8 mouse cellular contexts compared by ENCODE assay signal in the genomic region with DNA sequence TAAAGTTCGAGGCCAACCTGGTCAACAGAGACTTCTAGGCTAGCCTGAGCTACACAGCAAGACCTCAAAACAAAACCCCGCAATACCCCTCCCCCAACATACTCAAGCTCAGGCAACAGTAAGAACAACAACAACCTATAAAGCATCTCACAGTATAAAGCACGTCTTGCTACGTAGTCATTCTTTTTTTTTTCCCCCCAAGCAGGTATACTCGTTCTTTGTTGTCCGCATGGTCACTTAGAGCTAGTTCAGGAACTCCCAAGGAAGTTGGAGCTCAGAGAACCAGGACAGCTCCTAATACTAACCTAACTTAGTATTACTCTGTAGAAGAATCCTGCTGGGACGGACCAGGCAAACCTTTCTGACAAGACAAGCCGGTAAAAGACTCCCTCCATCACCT. TPM values are rescaled to one million over a fixed set of nuclear protein-coding genes. Genes with fewer than 3 reads are reported as not detected.
A peak's percentile ranks its signal among the peaks of the same experiment; 100 is the strongest.
DNase-seq lines count a peak whose midpoint lies in the region; ATAC-seq and TF ChIP-seq lines count a peak whose summit lies in the region.

No protein-coding gene starts in this region.

- H3K27ac ChIP-seq in forebrain, embryonic 12.5 days: no peak overlapping the region
- peak overlapping the region; percentile 96 for H3K27ac ChIP-seq in liver, embryonic 15.5 days (replicated peaks)

- H3K9me3 ChIP-seq in G1E (replicated peaks): no peaks in the 10 kb centered on the region
- H3K9me3 ChIP-seq in forebrain, embryonic 12.5 days: no peaks in the 10 kb centered on the region
- H3K9me3 ChIP-seq in liver, embryonic 15.5 days (replicated peaks): no peaks in the 10 kb centered on the region

- no peaks in the 10 kb centered on the region for H3K27me3 ChIP-seq in G1E (ENCODE audit: insufficient read depth, low read length)
- no peaks in the 10 kb centered on the region for H3K27me3 ChIP-seq in forebrain, embryonic 12.5 days
- no peaks in the 10 kb centered on the region for H3K27me3 ChIP-seq in liver, embryonic 15.5 days

- no peak for ATAC-seq in G1E (ENCODE audit: extremely low read depth, insufficient number of reproducible peaks, low FRiP score, poor library complexity, severe bottlenecking)
- no peak for ATAC-seq in forebrain, embryonic 12.5 days (ENCODE audit: low FRiP score)
- no peak for ATAC-seq in liver, embryonic 15.5 days (ENCODE audit: insufficient read depth)

- DNase-seq in kidney, adult 9 months: peak; percentile 18
- DNase-seq in kidney, postnatal 14 days: no peak
- no peak for DNase-seq in G1E (ENCODE audit: low spot score)
- no peak for DNase-seq in urinary bladder, postnatal 10 days (ENCODE audit: low spot score)
- DNase-seq in gastrocnemius, postnatal 14 days: no peak
- no peak for DNase-seq in gastrocnemius, postnatal 4 days (ENCODE audit: low spot score in 2 of 2)

- WGBS in forebrain, embryonic 12.5 days: 15% methylated on average over 8 of the region's 8 CpGs
- 7% methylated on average over 8 of the region's 8 CpGs for WGBS in liver, embryonic 15.5 days (ENCODE audit: insufficient replicate concordance)

- peak overlapping the region; percentile 96 for H3K4me3 ChIP-seq in G1E (ENCODE audit: low read depth, low read length)
- H3K4me3 ChIP-seq in forebrain, embryonic 12.5 days (replicated peaks): peak overlapping the region; percentile 90
- peak overlapping the region; percentile 98 for H3K4me3 ChIP-seq in liver, embryonic 15.5 days (replicated peaks)

- intact Hi-C loops in gastrocnemius, postnatal 14 days (cut with DNase I; ENCODE audit: low total_unique reads): no loop called here

- peaks cover 22% of the 10 kb centered on the region for H3K36me3 ChIP-seq in G1E (replicated peaks)
- 0 out of 2 replicates have a peak, but pooled peaks cover 3% of the 10 kb centered on the region for H3K36me3 ChIP-seq in forebrain, embryonic 12.5 days (replicated peaks)
- H3K36me3 ChIP-seq in liver, embryonic 15.5 days (replicated peaks): 0 out of 2 replicates have a peak, but pooled peaks cover 3% of the 10 kb centered on the region

- peak overlapping the region; percentile 88 for H3K9ac ChIP-seq in forebrain, embryonic 12.5 days
- peak overlapping the region; percentile 96 for H3K9ac ChIP-seq in liver, embryonic 15.5 days

- peak overlapping the region; percentile 80 for H3K4me2 ChIP-seq in forebrain, embryonic 12.5 days
- H3K4me2 ChIP-seq in liver, embryonic 15.5 days: peak overlapping the region; percentile 89

- no peak for TF ChIP-seq CTCF in G1E (IDR thresholded peaks at IDR 0.05; ENCODE audit: low read depth, low read length)

- peaks cover 33% of the 10 kb centered on the region for H3K4me1 ChIP-seq in G1E (ENCODE audit: insufficient read depth, low read depth, low read length)
- H3K4me1 ChIP-seq in forebrain, embryonic 12.5 days: peaks cover 13% of the 10 kb centered on the region
- H3K4me1 ChIP-seq in liver, embryonic 15.5 days (replicated peaks): peaks cover 45% of the 10 kb centered on the region

RNA-seq across cellular contexts. Expression of a gene that starts 1.0 kb away (rescaled TPM):
- total RNA-seq in G1E (2014; fragmentation: Nextera tagmentation) (319 and 338 TPM in 2 replicates), G1E (2017) (230 and 243 TPM in 2 replicates)
- 9.9 and 10.0 TPM in 2 replicates for polyA plus RNA-seq in G1E (2012)
- 82.2 and 89.3 TPM in 2 replicates for polyA plus RNA-seq in forebrain, embryonic 12.5 days (2016; fragmentation: Nextera tagmentation; extraction: Ambion mirVana)
- polyA plus RNA-seq in liver, embryonic 15.5 days (2015; fragmentation: Nextera tagmentation; extraction: Ambion mirVana): 28.6 and 30.6 TPM in 2 replicates
- 10 to 100 TPM; 13.8 to 14.0 TPM for total RNA-seq in gastrocnemius, postnatal 14 days (2021)
- total RNA-seq in gastrocnemius, postnatal 4 days (2021): 10 to 100 TPM; 30.4 to 36.2 TPM

RNA-seq across cellular contexts. Expression of a gene that starts 14.4 kb away (rescaled TPM):
- total RNA-seq in G1E (2014; fragmentation: Nextera tagmentation) (4.7 and 59.5 TPM in 2 replicates), G1E (2017) (2.4 and 2.7 TPM in 2 replicates)
- polyA plus RNA-seq in G1E (2012): not detected in 2 replicates
- 5.3 and 6.3 TPM in 2 replicates for polyA plus RNA-seq in forebrain, embryonic 12.5 days (2016; fragmentation: Nextera tagmentation; extraction: Ambion mirVana)
- 1.3 and 1.5 TPM in 2 replicates for polyA plus RNA-seq in liver, embryonic 15.5 days (2015; fragmentation: Nextera tagmentation; extraction: Ambion mirVana)
- under 1 TPM; 0.78 to 0.86 TPM for total RNA-seq in gastrocnemius, postnatal 14 days (2021)
- 1 to 10 TPM; 3.2 to 3.9 TPM for total RNA-seq in gastrocnemius, postnatal 4 days (2021)

RNA-seq across cellular contexts. Expression of a gene that starts 52.5 kb away (rescaled TPM):
- total RNA-seq in G1E (2014; fragmentation: Nextera tagmentation) (118 and 120 TPM in 2 replicates), G1E (2017) (95.7 and 110 TPM in 2 replicates)
- 3.4 and 8.3 TPM in 2 replicates for polyA plus RNA-seq in G1E (2012)
- polyA plus RNA-seq in forebrain, embryonic 12.5 days (2016; fragmentation: Nextera tagmentation; extraction: Ambion mirVana): 55.6 and 62.5 TPM in 2 replicates
- 31.5 and 32.2 TPM in 2 replicates for polyA plus RNA-seq in liver, embryonic 15.5 days (2015; fragmentation: Nextera tagmentation; extraction: Ambion mirVana)
- 1 to 10 TPM; 2.2 to 2.3 TPM for total RNA-seq in gastrocnemius, postnatal 14 days (2021)
- 10 to 100 TPM; 12.1 to 13.1 TPM for total RNA-seq in gastrocnemius, postnatal 4 days (2021)

Comparison
In these comparisons a context has a peak if more than half of its experiments do, and no peak if none do; other contexts are left out.
1. RNA of a gene that starts 1.0 kb away (total RNA-seq): 230 to 338 TPM in G1E; 30.4 to 36.2 TPM in gastrocnemius, postnatal 4 days and 13.8 to 14.0 TPM in gastrocnemius, postnatal 14 days; every median in the first group is over 4 times any median in the second.
2. RNA of a gene that starts 52.5 kb away (total RNA-seq): 95.7 to 120 TPM in G1E; 12.1 to 13.1 TPM in gastrocnemius, postnatal 4 days and 2.2 to 2.3 TPM in gastrocnemius, postnatal 14 days; every median in the first group is over 4 times any median in the second.
3. Peak in every context shown above with its lines, with median percentiles within 50 percentile points of each other: H3K4me3 ChIP-seq.